Mouse (Mus musculus) liver, embryonic 15.5 days (tissue): ENCODE data around the gene Zfp831. TPM values are rescaled to one million over a fixed set of nuclear protein-coding genes. Genes with fewer than 3 reads are reported as not detected.

Experiments
- ATAC-seq: fragments of 200-750 bp; cut with Nextera tagmentation; 2 replicates; pipeline ENCODE4 v1.8.0; 2017; ENCODE audit warnings: moderate number of reproducible peaks, mild to moderate bottlenecking, moderate library complexity; ENCODE audit not compliant: insufficient read depth
- H3K27ac ChIP-seq: fragments of 300-500 bp; sonication (generic); replicated peaks from 2 replicates; pipeline ENCODE4 v1.5.1; 2015; ENCODE audit warnings: mild to moderate bottlenecking, inconsistent platforms
- H3K27me3 ChIP-seq: fragments of 300-500 bp; sonication (generic); 2 replicates; pipeline ENCODE4 v1.6.1; 2015; ENCODE audit warnings: mild to moderate bottlenecking, inconsistent platforms
- H3K36me3 ChIP-seq: fragments of 300-500 bp; sonication (generic); replicated peaks from 2 replicates; pipeline ENCODE4 v1.6.1; 2015; ENCODE audit warnings: moderate library complexity, mild to moderate bottlenecking, inconsistent platforms
- H3K4me1 ChIP-seq: fragments of 300-500 bp; sonication (generic); replicated peaks from 2 replicates; pipeline ENCODE4 v1.6.1; 2015; ENCODE audit warnings: inconsistent platforms
- H3K4me2 ChIP-seq: fragments of 300-500 bp; sonication (generic); 2 replicates; pipeline ENCODE4 v1.6.1; 2015; ENCODE audit warnings: moderate library complexity, mild to moderate bottlenecking, inconsistent platforms
- H3K4me3 ChIP-seq: fragments of 300-500 bp; sonication (generic); replicated peaks from 2 replicates; pipeline ENCODE4 v1.5.1; 2015; ENCODE audit warnings: mild to moderate bottlenecking, inconsistent platforms
- H3K9ac ChIP-seq: fragments of 300-500 bp; sonication (generic); 2 replicates; pipeline ENCODE4 v1.6.1; 2015; ENCODE audit warnings: moderate library complexity, mild to moderate bottlenecking, inconsistent platforms
- H3K9me3 ChIP-seq: fragments of 300-500 bp; sonication (generic); replicated peaks from 2 replicates; pipeline ENCODE4 v1.6.1; 2016; ENCODE audit warnings: inconsistent platforms
- WGBS: fragments of 180-500 bp; shearing (Covaris S2); methylation state at CpG from one replicate; pipeline ENCODE4 v1.1.7; 2015; ENCODE audit warnings: mixed read lengths; ENCODE audit not compliant: insufficient replicate concordance; 5-methylcytosine and 5-hydroxymethylcytosine counted together
- polyA plus RNA-seq: library from polyadenylated mRNA; unstranded; fragments of >200 nt; fragmentation: Nextera tagmentation; extraction: Ambion mirVana; gene quantifications from 2 replicates; pipeline ENCODE4 v1.2.1, GENCODE M21; 2015

Gene Zfp831
- polyA plus RNA-seq, 1 experiment from 2014 or later = 0.01 TPM

DNA sequence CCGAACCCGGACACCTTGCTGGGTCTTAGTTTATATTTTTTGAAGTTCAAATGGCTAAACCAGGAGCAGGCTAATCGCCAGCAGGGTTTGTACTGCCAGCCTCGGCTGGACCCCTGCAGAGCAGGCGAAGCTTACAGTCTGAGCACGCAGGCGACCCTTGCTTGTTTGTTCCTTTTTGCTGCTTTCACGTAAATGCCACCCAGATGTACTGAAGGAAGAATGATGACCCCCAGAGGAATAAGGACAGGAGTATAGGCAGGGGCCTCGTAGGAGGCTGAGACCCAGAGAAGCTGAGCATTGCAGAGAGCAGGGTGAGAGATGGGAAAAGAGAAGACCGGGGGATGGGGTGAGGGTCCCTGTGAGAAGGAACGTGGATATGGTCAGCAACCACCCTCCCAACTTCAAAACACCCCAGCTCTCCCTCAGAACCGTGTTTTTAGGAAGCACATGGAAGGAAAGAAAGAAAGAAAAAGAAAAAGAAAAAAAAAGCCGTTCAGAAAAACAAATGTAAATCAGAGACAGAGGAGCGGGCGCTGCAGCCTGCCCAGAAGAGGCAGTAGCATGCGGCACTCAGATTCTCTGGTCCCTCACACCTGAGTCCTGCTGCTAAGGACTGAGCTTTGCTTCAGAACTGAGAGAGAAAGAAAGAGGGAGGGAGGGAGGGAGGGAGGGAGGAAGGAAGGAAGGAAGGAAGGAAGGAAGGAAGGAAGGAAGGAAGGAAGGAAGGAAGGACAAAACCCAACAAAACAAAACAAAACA, 31.1 kb downstream of the Zfp831 start:
- Histone ChIP-seq H3K4me2 (peak overlapping the region; percentile 77), H3K9ac (no peak overlapping the region), H3K4me1 (peaks cover 18% of the 10 kb centered on the region), H3K36me3 (no peaks in the 10 kb centered on the region), H3K9me3 (no peaks in the 10 kb centered on the region), H3K27ac (no peak overlapping the region), H3K27me3 (peaks cover 35% of the 10 kb centered on the region), H3K4me3 (peak overlapping the region; percentile 47; the same call in 1 of the 2 replicates)
- no peak for ATAC-seq
- 5% methylated on average over 16 of the region's 16 CpGs for WGBS

DNA sequence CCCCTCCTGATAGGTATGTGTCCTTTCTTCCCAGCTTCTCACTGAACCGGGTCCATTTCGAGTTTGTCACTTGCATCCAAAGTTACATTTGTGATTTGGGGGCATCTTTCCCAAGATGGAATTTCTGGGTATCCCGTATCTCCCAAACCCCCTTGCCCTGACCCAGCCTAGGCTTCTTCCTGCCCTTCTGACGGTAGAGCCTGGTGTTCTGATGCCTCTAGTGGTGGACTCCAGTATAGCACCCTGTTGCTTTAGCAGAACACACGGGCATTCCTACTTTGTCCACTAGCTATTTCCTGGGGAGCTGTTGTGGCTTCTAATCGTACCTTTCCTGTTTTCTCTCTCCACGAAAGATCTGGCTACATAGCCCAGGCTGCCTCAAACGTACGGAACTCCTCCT, 32.3 kb downstream of the Zfp831 start:
- H3K27me3 ChIP-seq = peaks cover 33% of the 10 kb centered on the region
- H3K36me3 ChIP-seq = no peaks in the 10 kb centered on the region
- no peak overlapping the region for H3K4me3 ChIP-seq
- no peaks in the 10 kb centered on the region for H3K9me3 ChIP-seq
- no peak overlapping the region for H3K9ac ChIP-seq
- peaks cover 18% of the 10 kb centered on the region for H3K4me1 ChIP-seq
- WGBS = 8% methylated on average over 9 of the region's 9 CpGs
- no peak for ATAC-seq
- H3K4me2 ChIP-seq = no peak overlapping the region
- H3K27ac ChIP-seq = no peak overlapping the region

DNA sequence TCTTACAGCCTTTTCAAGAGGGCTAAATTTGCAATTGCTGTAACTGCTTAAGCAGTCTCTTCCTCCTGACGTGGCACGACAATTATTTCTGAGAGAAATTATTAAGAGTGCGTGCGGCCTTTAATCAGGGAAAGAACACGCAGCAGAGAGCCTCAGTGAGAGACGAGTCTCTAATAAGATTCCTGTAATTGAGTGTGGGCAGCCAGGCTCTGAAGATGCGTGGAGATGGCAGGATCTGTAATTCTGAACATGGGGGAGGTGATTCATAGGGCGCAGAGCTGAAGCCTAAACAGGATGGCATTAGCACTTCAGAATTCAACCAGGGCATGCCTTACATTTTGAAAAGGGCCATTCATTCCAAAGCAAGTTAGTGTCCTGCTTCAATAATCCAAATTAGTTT, 58.0 kb downstream of the Zfp831 start:
- 75% methylated on average over 8 of the region's 8 CpGs for WGBS
- Histone ChIP-seq H3K4me3 (no peak overlapping the region), H3K9ac (no peak overlapping the region), H3K4me2 (no peak overlapping the region), H3K36me3 (no peaks in the 10 kb centered on the region), H3K9me3 (no peaks in the 10 kb centered on the region), H3K27ac (no peak overlapping the region), H3K4me1 (no peaks in the 10 kb centered on the region), H3K27me3 (no peaks in the 10 kb centered on the region)
- no peak for ATAC-seq

DNA sequence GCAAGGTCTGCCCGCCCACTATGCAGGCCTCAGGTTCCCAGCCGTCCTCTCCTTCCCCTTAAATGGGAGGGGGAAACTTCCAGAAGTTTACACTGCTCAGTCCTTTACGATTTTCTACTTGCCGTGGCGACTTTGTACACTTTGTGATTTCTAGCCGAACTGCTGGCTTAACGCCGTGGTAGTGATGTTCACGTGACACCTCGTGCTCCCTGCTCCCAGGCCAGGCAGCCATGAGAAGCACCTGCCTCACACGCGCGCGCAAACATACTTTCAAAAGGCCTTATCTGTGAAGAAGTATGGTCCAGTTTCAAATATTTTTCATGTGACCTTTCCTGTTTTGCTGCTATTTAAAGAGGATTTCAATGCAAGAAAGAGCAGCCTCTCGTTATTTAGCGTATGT, 63.8 kb downstream of the Zfp831 start:
- H3K9ac ChIP-seq = no peak overlapping the region
- H3K4me1 ChIP-seq = no peaks in the 10 kb centered on the region
- no peak overlapping the region for H3K27ac ChIP-seq
- H3K27me3 ChIP-seq = no peaks in the 10 kb centered on the region
- 80% methylated on average over 16 of the region's 16 CpGs for WGBS
- no peak overlapping the region for H3K4me3 ChIP-seq
- no peaks in the 10 kb centered on the region for H3K36me3 ChIP-seq
- no peak for ATAC-seq
- H3K9me3 ChIP-seq = no peaks in the 10 kb centered on the region
- no peak overlapping the region for H3K4me2 ChIP-seq

DNA sequence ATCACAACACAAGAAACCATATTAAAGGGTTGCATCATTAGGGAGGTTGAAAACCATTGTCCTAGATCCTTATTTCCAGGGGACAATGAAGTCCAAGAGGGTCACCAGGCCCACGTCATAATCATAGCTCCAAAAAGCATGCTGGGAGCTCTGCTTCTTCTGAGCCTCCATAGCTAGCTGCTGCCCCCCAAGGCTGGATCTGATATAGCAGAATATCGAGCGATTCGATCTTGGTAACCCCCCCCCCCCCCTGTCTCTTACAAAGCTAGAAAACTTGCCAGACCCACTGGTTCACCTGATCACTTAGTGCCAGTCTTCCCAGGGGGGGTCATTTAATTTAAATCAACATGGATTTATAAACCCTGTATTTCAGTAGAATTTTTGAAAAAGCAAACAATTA, 65.3 kb downstream of the Zfp831 start:
- Histone ChIP-seq H3K36me3 (no peaks in the 10 kb centered on the region), H3K9ac (no peak overlapping the region), H3K27ac (no peak overlapping the region), H3K4me2 (no peak overlapping the region), H3K4me3 (no peak overlapping the region), H3K27me3 (no peaks in the 10 kb centered on the region), H3K4me1 (no peaks in the 10 kb centered on the region), H3K9me3 (no peaks in the 10 kb centered on the region)
- no peak for ATAC-seq
- WGBS = 67% methylated on average over 4 of the region's 4 CpGs

DNA sequence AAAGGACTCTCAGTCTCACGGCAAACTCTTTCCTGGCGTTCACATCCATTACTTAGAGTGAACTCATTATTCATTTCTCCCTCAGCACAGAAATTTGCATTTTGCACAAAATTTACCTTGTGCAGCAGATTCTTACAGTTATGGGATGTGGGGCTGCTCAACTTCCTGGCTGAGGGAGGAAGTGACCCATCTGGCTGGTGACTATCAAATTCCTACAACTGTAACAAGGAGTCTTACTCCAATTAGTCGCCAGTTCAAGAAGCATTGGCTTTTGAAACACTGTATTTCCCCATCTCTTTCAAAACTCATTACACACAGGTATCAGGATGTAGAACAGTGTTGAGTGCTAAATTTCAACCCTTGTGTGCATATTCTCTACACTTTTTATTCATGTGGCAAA, 66.9 kb downstream of the Zfp831 start:
- Histone ChIP-seq H3K9me3 (no peaks in the 10 kb centered on the region), H3K4me3 (no peak overlapping the region), H3K4me2 (no peak overlapping the region), H3K27ac (no peak overlapping the region), H3K36me3 (no peaks in the 10 kb centered on the region), H3K27me3 (no peaks in the 10 kb centered on the region), H3K4me1 (no peaks in the 10 kb centered on the region), H3K9ac (no peak overlapping the region)
- no peak for ATAC-seq
- WGBS = 52% methylated on average over 3 of the region's 3 CpGs

DNA sequence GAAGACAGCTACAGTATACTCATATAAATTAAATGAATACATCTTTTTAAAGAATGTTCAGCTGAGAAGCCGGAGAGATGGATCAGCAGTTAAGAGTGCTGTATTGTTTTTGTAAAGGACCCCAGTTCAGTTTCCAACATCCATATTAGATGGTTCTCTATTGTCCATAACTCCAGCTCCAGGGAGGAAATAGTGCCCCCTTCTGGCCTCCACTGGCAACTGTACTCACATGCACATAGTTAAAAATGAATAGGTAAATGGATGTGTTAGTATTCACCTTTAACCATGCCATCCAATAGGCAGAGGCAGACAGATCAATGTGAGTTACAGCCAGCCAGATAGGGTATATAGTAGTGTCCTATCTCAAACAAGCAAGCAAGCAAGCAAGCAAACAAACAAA, 68.7 kb downstream of the Zfp831 start:
- Histone ChIP-seq H3K4me1 (no peaks in the 10 kb centered on the region), H3K9me3 (no peaks in the 10 kb centered on the region), H3K9ac (no peak overlapping the region), H3K27me3 (no peaks in the 10 kb centered on the region), H3K4me2 (no peak overlapping the region), H3K4me3 (no peak overlapping the region), H3K36me3 (no peaks in the 10 kb centered on the region), H3K27ac (no peak overlapping the region)
- no peak for ATAC-seq
- WGBS = 73% methylated on average over 1 of the region's 1 CpGs

DNA sequence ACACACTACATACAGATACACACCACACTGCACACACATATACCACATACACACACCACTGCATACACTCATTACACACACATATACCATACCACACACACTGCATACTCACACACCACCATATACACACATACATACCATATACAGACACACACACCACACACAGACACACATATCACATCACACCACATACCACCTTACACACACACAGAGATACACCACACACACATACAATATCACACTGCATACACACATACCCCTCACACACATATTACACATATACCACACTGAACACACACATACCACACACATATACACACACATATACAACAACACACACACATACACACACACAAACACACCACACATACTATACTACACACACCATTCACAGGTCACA, 72.6 kb downstream of the Zfp831 start:
- no peak overlapping the region for H3K27ac ChIP-seq
- no peak overlapping the region for H3K4me2 ChIP-seq
- no peak for ATAC-seq
- H3K9me3 ChIP-seq = no peaks in the 10 kb centered on the region
- H3K27me3 ChIP-seq = no peaks in the 10 kb centered on the region
- H3K9ac ChIP-seq = no peak overlapping the region
- no peaks in the 10 kb centered on the region for H3K4me1 ChIP-seq
- H3K36me3 ChIP-seq = no peaks in the 10 kb centered on the region
- H3K4me3 ChIP-seq = no peak overlapping the region

DNA sequence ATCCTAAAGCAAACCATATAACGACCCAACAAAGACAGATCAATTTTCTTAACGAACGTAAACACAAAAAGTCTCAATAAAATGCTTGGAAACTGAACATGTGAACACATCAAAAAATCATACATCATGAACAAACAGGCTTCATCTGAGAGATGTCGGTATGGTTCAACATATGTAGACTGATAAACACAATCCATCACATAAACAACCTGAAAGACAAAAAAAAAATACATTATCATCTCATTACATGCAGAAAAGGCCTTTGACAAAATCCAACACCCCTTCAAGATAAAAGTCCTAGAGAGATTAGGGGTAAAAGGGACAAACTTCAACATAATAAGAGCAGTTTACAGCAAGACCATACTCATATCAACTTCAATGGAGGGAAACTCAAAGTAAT, 74.5 kb downstream of the Zfp831 start:
- Histone ChIP-seq H3K9ac (no peak overlapping the region), H3K27ac (no peak overlapping the region), H3K27me3 (no peaks in the 10 kb centered on the region), H3K9me3 (no peaks in the 10 kb centered on the region), H3K4me1 (no peaks in the 10 kb centered on the region), H3K36me3 (no peaks in the 10 kb centered on the region), H3K4me3 (no peak overlapping the region), H3K4me2 (no peak overlapping the region)
- no peak for ATAC-seq
- WGBS = 68% methylated on average over 4 of the region's 4 CpGs

DNA sequence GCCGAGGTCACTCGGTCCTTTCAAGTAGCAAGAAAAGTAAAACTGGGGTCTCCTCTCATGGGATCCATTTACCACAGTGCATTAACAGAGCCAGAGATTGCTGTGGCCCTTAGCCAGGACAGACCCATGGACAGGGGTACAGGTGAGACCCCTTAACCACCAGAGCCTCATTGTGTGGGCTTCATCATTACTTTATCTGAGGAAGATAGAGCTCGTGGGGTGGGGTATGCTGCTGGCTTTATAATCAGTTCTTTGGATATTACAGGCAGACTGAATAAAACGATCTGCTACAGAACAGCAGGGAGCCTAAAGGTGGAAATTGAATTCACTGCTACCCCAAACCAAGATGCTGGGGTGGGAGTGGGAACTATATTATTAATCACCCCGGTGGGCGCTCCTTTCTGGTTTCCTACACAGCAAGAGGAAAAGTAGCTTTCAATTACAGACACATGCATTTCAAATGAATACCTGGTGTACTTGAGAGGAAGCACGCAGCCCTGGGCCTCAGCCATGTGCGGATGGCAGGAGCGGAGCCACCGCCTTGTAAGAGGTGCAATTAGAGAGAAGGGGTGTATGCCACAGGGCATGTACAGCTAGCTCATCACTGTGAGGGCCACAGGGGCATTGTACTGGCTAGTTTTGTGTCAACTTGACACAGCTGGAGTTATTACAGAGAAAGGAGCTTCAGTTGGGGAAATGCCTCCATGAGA, 83.9 kb downstream of the Zfp831 start:
- 58% methylated on average over 10 of the region's 10 CpGs for WGBS

DNA sequence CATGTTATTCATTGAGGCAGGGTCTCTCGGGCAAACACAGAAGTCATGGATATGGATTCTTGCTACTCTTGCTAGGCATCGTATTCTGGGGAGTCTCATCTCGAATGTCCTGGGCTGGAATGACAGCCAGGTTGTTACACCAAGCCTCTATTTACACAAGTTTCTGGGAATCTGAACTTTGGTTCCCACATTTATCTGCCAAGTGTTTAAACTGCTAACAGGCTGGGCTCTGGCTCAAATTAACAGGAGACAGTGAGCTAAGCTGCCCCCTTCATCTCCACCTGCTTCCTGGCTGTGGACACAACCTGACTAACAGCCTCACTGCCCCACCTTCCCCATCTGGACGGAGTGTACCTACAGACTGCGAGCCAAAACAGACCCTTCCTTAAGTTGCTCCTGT, 88.6 kb downstream of the Zfp831 start:
- Histone ChIP-seq H3K36me3 (no peaks in the 10 kb centered on the region), H3K9me3 (no peaks in the 10 kb centered on the region), H3K4me2 (no peak overlapping the region), H3K27me3 (no peaks in the 10 kb centered on the region), H3K27ac (no peak overlapping the region), H3K9ac (no peak overlapping the region), H3K4me3 (no peak overlapping the region), H3K4me1 (0 out of 2 replicates have a peak, but pooled peaks cover 4% of the 10 kb centered on the region)
- ATAC-seq = no peak
- WGBS = 53% methylated on average over 5 of the region's 5 CpGs

More for the DNA sequence above, 83.9 kb downstream of the Zfp831 start:
- Histone ChIP-seq H3K27me3 (no peaks in the 10 kb centered on the region), H3K9me3 (no peaks in the 10 kb centered on the region), H3K4me2 (no peak overlapping the region), H3K4me3 (no peak overlapping the region), H3K9ac (no peak overlapping the region), H3K27ac (no peak overlapping the region), H3K4me1 (0 out of 2 replicates have a peak, but pooled peaks cover 3% of the 10 kb centered on the region), H3K36me3 (no peaks in the 10 kb centered on the region)
- no peak for ATAC-seq
